Mouse (Mus musculus) cerebellum, postnatal 36 days (tissue): ENCODE measurements around the gene Chst8.

Experiments
- DNase-seq, 2 experiments: peaks; one replicate each; pipeline ENCODE4 v3.0.0; 2021 to 2022; ENCODE audit warnings: mixed read lengths in 2 of 2

Chst8 gene

GRCm38 (mm10) chr7:34748501-34748900, 64.0 kb downstream of the Chst8 start:
- no peak for DNase-seq

DNA sequence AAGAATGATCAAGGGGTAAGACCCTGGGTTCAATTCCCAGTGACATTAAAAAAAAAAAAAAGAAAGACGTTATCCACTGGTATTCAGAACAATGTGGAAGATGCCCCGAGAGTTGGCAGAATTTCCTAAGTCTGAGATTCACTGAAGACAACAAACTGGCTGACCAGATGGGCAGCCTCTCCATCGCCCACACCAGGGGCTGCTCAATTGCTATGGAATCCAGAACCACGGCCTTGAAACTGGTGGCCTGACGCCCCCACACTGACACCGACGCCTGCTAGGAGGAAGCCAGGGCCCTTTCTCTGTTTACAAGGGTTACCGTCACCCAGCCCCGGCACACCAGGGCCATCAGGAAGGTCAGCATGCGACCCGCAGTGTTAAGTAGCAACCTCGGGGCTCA, 64.8 kb downstream of the Chst8 start:
- no peak for DNase-seq

GRCm38 (mm10) chr7:34746586-34746985, 65.9 kb downstream of the Chst8 start:
- DNase-seq: no peak

GRCm38 (mm10) chr7:34746165-34746564, 66.3 kb downstream of the Chst8 start:
- DNase-seq: no peak

- DNase-seq: no peak
These were observed 67.1 kb downstream of the Chst8 start for GRCm38 (mm10) chr7:34745426-34745825.

GRCm38 (mm10) chr7:34744994-34745393, 67.5 kb downstream of the Chst8 start:
- no peak for DNase-seq

DNA sequence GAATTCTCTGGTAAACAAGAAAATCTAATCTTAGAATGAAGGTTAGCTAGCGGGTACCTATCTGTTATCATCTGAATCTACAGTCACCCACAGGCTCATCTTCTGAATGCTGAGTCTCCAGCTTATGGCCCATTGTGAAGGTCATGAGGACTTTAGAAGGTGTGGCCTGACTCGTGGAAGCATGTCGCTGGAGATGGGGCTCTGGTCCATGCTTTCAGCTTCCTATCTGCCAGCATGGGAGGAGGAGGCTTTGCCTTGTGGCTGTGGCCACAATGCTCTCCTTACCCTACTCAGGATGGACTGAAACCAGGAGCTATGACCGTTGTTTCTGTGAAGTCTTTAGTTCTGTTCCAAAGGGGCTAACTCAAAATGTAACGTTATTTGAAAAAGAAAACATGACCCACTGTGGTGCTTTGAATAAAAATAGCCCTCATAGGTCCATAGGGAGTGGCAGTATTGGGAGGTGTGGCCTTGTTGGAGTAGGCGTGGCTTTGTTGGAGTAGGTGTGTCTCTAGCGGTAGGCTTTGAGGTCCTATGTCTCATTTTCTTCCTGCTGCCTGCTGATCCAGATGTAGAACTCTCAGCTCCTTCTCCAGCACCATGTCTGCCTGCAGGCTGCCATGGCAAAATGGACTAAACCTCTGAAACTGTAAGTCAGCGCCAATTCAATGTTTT, 69.0 kb downstream of the Chst8 start:
- DNase-seq: no peak

- no peak for DNase-seq
These were observed 73.1 kb downstream of the Chst8 start for GRCm38 (mm10) chr7:34739371-34739770.

DNA sequence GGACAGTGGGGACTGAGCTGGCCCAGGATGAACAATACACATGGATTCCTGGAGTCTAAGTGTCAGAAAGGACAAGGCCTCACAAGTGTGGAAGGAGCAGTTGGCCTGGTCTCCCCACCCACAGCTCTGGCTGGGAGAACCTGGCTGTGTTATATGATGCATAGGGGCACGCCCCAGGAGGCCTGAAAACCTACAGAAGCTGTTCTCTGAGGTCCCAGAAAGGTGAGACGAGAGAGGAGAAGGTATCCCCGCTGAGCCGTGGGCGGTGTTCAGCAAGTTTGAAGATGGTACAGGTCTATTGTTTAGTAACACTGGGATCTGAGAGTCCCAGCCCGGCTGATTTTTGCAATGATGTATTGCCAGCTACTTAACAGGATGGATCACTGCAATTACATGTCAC, 75.3 kb downstream of the Chst8 start:
- no peak for DNase-seq

DNA sequence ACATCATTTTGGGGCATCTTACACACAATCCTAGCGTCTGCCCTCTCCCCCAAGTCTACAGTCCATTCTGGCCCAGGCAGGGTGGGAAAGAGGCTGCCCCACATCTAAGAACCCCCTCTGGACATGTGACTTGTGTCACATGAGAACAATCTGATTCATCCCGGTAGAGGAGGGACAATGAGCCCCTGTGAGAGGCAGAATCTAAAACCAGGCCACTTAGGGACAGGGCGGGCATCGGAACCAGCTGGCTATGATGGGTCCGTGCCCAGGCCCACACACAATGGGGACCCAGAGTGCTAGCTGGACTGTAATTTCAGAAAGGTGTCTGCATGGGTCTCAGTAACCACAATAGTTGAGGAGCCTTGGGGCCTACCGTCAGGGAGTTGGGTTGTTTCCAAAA, 78.2 kb downstream of the Chst8 start:
- DNase-seq: peak in 1 of 2 experiments; percentile 6

GRCm38 (mm10) chr7:34728931-34729330, 83.6 kb downstream of the Chst8 start:
- no peak for DNase-seq

DNA sequence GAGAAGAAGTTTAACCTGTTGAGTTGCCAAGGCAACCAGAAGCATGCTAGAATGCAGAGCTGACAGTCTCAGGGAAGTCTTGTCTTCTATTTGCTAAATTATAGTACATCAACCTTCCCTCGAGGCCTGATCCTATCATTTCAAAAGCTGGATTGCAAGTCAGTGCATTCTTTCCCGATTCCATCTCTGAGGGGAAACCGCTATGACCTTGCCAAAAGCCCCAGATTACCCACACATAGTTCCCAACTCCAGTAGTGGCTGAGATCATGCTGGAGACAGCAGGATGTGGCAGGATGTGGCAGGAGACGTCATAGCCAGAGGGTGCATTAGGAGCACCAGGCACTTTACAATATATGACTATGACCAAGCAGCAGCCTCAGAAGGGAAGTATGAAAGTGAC, 87.3 kb downstream of the Chst8 start:
- no peak for DNase-seq

DNA sequence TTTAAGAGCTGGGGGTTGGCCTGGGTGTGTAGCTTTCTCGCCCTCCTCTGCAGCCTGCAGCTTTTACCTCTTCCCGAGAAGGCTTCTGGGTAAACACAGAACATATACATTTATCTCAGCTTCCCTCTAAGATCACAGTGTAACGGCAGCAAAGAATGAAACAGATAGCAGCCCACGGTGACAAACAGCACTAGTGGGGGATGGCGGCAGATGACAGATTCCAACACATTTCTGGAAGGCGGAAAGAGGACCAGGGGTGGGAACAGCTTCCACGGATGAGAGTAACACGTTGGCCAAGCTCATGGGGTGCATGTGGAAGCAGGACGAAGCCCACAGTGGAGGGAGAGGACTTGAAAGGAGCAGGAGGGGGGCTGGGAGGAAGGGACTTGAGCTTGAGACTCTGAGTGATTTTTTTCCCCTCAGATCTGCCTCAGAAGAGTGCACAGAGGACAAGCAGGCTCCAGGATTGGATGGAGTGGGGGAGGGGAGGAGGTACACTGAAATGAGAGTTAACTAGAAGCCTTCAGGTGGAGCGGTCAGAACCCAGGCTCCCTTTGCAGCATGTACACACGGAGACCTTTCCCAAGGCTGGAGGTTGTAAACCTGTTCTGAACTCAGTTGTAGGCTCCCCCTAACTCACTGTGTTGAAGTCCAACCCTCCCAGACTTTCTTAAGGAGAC, 89.8 kb downstream of the Chst8 start:
- no peak for DNase-seq

DNA sequence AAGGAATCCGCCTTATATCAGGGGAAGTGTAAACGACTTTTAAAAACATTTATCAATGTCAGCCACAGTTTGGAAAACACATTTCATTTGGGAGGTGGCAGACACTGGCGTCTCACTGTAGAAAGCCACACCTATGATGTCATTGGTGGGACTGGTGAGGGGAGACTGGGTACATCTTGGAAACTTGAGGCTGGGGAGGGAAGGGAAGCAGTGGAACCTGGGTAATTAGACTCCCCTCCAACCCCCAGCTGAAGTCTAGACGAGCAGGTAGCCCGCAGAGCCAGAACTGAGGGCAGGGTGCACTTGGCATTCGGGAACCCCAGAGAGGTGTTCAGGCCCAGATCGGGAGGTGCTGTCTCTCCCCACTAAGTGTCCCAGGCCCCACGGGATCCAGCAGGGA, 90.4 kb downstream of the Chst8 start:
- DNase-seq: no peak

DNA sequence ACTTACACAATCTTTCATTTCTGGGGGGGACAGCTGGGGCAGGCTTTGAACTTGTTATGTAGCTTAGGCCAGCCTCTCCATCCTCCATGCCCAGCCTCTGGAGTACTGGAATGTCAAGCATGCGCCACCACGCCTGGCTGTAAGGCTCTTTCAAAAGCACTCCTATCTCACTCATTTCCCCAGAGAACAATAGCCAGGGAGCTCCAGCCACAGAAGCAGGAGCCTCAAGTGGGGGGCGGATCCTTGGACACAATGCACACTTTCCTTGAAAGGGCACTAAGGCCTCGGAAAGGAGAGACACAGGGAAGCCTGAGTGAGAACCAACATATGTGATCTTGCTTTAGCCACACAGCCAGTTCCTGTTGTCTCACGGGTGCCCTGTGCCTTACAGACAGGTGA, 90.9 kb downstream of the Chst8 start:
- DNase-seq: no peak

- DNase-seq: no peak
These were observed 91.4 kb downstream of the Chst8 start for GRCm38 (mm10) chr7:34720882-34721649.

DNA sequence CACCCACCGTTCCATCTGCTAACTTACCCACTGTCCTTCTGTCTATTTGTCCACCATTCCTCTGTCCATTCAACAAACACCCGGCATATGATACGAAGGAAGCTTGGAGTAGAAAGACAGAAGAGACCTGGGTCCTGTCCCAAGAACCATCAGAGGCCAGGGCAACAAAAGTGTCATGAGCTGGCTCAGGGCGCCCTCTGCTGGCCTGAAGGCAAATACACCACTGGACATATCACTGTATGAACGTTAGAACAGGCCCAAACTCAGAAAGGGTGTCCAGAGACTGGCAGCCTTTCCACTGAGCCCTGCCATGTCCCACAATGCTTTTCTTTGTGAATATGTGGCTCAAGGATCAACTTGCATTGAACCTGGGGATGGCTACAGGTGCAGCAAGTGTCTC, 92.9 kb downstream of the Chst8 start:
- DNase-seq: peak; percentile 57 to 58

DNA sequence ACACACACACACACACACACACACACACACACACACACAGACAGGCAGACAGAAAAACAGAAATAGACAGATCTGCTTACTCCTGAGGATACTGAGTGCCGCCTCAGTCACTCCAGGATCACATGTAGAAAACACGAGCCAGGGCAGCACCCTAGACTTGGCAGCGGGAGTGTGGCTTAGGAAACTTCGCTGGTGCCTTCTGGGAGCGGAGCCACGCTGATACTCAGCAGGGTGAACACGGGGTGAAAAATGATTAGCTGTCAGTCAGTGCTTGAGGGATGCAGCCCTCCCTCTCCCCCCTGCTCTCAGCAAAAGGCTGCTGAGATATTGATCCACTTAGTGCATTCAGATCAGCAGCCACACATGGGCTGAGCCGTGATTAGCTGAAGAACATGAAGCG, 93.9 kb downstream of the Chst8 start:
- DNase-seq: no peak

GRCm38 (mm10) chr7:34717161-34717810, 95.2 kb downstream of the Chst8 start:
- DNase-seq: no peak

GRCm38 (mm10) chr7:34714848-34715460, 97.6 kb downstream of the Chst8 start:
- DNase-seq: no peak

DNA sequence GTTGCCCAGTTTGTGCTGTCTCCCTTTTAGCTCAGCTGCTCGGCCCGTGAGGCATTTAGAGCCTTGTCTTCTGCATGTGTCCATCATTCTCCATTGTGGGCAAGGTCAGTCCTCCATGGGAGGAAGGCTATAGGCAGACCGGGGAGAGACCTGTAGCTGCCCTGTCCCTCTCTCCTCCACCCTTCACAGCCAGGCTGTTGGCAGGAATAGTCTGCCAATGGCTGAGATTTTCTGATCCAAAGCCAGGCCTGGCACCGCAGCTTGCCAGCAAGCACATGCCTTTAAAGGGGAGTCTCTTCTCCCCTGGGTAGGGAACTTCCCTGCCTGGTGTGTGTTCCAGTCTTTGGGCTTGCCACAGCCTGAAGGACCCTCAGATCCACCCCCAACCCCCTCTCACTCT, 103.4 kb downstream of the Chst8 start:
- DNase-seq: peak; percentile 27 to 43

GRCm38 (mm10) chr7:34704401-34704800, 108.1 kb downstream of the Chst8 start:
- no peak for DNase-seq

DNA sequence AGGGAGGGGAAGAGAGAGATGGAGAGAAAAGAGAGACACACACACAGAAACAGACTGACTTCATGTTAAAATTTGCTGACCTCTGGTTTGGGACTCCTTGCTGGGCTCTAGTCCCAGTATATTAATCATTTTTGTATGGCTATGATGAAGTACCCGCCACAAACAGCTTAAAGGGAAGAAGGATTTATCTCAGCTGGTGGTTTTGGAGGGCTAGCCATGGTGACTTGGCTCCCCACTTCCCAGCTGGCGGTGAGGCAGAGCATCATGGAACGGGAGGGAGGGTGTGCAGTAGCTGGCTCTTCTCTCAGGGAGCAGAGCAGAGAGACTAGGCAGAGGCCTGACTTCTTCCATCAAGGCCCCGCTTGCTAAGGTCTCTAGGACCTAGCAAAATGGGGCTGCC, 109.1 kb downstream of the Chst8 start:
- no peak for DNase-seq
